13 mouse cellular contexts compared by ENCODE assay signal in genomic region chrX:36434993-36435392, GRCm38 (mm10). TPM values are rescaled to one million over a fixed set of nuclear protein-coding genes. Genes with fewer than 3 reads are reported as not detected.
A peak's percentile ranks its signal among the peaks of the same experiment; 100 is the strongest.
DNase-seq lines count a peak whose midpoint lies in the region; ATAC-seq and TF ChIP-seq lines count a peak whose summit lies in the region.
"Had no signal": no experiment of that assay in that cellular context is flagged by ENCODE, and none has a peak within 500 bp of the region (broad histone marks: within the 10 kb centered on the region; RNA-seq: fewer than 3 reads in every experiment).

No protein-coding gene starts in this region.

- POLR2A ChIA-PET in Patski (lab: Charles Lee), result no interaction called here

- H3K9ac ChIP-seq in hindbrain, postnatal 0 days (replicated peaks; ENCODE audit: low read length), result no peak overlapping the region
- H3K9ac ChIP-seq in hindbrain, embryonic 12.5 days, result no peak overlapping the region
- H3K9ac ChIP-seq: forebrain, embryonic 13.5 days had no signal

- ATAC-seq in hindbrain, postnatal 0 days, result no peak
- ATAC-seq in hindbrain, embryonic 12.5 days (ENCODE audit: low FRiP score), result no peak
- ATAC-seq in Patski, result no peak
- peak; percentile 55; the same call in 1 of the 2 replicates for ATAC-seq in megakaryocyte progenitor cell, adult 5-6 weeks (replicated peaks; ENCODE audit: poor library complexity)
- ATAC-seq: activated CD4-positive, CD25-positive, alpha-beta regulatory T cell, adult 4 months; forebrain, embryonic 13.5 days had no signal

- DNase-seq in hindbrain, postnatal 0 days (ENCODE audit: low spot score), result peak; percentile 60
- DNase-seq in retina, postnatal 1 day, result peak; percentile 3
- no peak for DNase-seq in retina, embryonic 14.5 days (ENCODE audit: low spot score)
- DNase-seq in Patski (ENCODE audit: low read depth, low spot score), result no peak
- no peak for DNase-seq in gastrocnemius, postnatal 10 days
- DNase-seq: cerebellum, adult 8-10 months; lung, postnatal 10 days had no signal

- no peaks in the 10 kb centered on the region for H3K9me3 ChIP-seq in hindbrain, postnatal 0 days (ENCODE audit: low read length)
- no peaks in the 10 kb centered on the region for H3K9me3 ChIP-seq in hindbrain, embryonic 12.5 days (replicated peaks)
- H3K9me3 ChIP-seq: forebrain, embryonic 13.5 days had no signal

- H3K4me3 ChIP-seq in hindbrain, postnatal 0 days (ENCODE audit: low read length), result no peak overlapping the region
- H3K4me3 ChIP-seq in hindbrain, embryonic 12.5 days, result no peak overlapping the region
- H3K4me3 ChIP-seq: forebrain, embryonic 13.5 days had no signal

- in situ Hi-C loops in Patski (cut with MboI; ENCODE audit: low pct_unique_long_range_greater_than_20kb), result no loop called here

- H3K27ac ChIP-seq in hindbrain, postnatal 0 days, result no peak overlapping the region
- H3K27ac ChIP-seq in hindbrain, embryonic 12.5 days, result no peak overlapping the region
- H3K27ac ChIP-seq: forebrain, embryonic 13.5 days had no signal

- no peaks in the 10 kb centered on the region for H3K4me1 ChIP-seq in hindbrain, postnatal 0 days (ENCODE audit: insufficient read depth, low read length)
- no peaks in the 10 kb centered on the region for H3K4me1 ChIP-seq in hindbrain, embryonic 12.5 days
- H3K4me1 ChIP-seq: forebrain, embryonic 13.5 days had no signal

- CTCF ChIA-PET in Patski (lab: Charles Lee), result no interaction called here

- no peaks in the 10 kb centered on the region for H3K27me3 ChIP-seq in hindbrain, postnatal 0 days (ENCODE audit: insufficient read depth, low read length)
- H3K27me3 ChIP-seq in hindbrain, embryonic 12.5 days, result no peaks in the 10 kb centered on the region
- peaks cover 42% of the 10 kb centered on the region for H3K27me3 ChIP-seq in Patski
- H3K27me3 ChIP-seq: forebrain, embryonic 13.5 days had no signal

- WGBS in hindbrain, postnatal 0 days, result 51% methylated on average over 6 of the region's 6 CpGs
- WGBS in hindbrain, embryonic 12.5 days, result 46% methylated on average over 6 of the region's 6 CpGs

- TF ChIP-seq CTCF in hindbrain, postnatal 0 days (IDR thresholded peaks at IDR 0.05; ENCODE audit: low read depth), result peak; percentile 60
- TF ChIP-seq CTCF in Patski (IDR thresholded peaks at IDR 0.05), result peak; percentile 24

- no peak overlapping the region for H3K4me2 ChIP-seq in hindbrain, postnatal 0 days (ENCODE audit: low read depth, low read length)
- no peak overlapping the region for H3K4me2 ChIP-seq in hindbrain, embryonic 12.5 days (replicated peaks)
- H3K4me2 ChIP-seq: forebrain, embryonic 13.5 days had no signal

- no peaks in the 10 kb centered on the region for H3K36me3 ChIP-seq in hindbrain, postnatal 0 days (ENCODE audit: insufficient read depth, low read length)
- H3K36me3 ChIP-seq in hindbrain, embryonic 12.5 days, result no peaks in the 10 kb centered on the region

RNA-seq across cellular contexts. Expression of gene Gm6268, which starts 33.9 kb away (rescaled TPM):
- total RNA-seq in hindbrain, postnatal 0 days (2014; rRNA removed), result not detected in 2 replicates
- polyA plus RNA-seq in hindbrain, postnatal 0 days (2015; fragmentation: Nextera tagmentation; extraction: Ambion mirVana), result not detected in 2 replicates
- polyA plus RNA-seq in hindbrain, embryonic 12.5 days (2016; fragmentation: Nextera tagmentation; extraction: Ambion mirVana), result not detected in 2 replicates
- polyA plus RNA-seq in Patski (2021), result not detected
- not detected in 2 replicates for total RNA-seq in megakaryocyte progenitor cell, adult 5-6 weeks (2015)
- total RNA-seq in megakaryocyte progenitor cell, adult 5-6 weeks (2017), result not detected in 2 replicates
- total RNA-seq in gastrocnemius, postnatal 10 days (2021), result not detected
- total RNA-seq: layer of hippocampus, adult 18-20 months had no signal
- polyA plus RNA-seq: activated CD4-positive, CD25-positive, alpha-beta regulatory T cell, adult 4 months; forebrain, embryonic 13.5 days; heart, embryonic 16.5 days had no signal

RNA-seq across cellular contexts. Expression of gene Gm14569, which starts 56.6 kb away (rescaled TPM):
- 1.9 TPM in 1 of 2 replicates, not detected in the other for total RNA-seq in hindbrain, postnatal 0 days (2014; rRNA removed)
- polyA plus RNA-seq in hindbrain, postnatal 0 days (2015; fragmentation: Nextera tagmentation; extraction: Ambion mirVana), result not detected in 2 replicates
- not detected in 2 replicates for polyA plus RNA-seq in hindbrain, embryonic 12.5 days (2016; fragmentation: Nextera tagmentation; extraction: Ambion mirVana)
- not detected for polyA plus RNA-seq in Patski (2021)
- total RNA-seq in megakaryocyte progenitor cell, adult 5-6 weeks (2015), result not detected in 2 replicates
- not detected in 2 replicates for total RNA-seq in megakaryocyte progenitor cell, adult 5-6 weeks (2017)
- not detected for total RNA-seq in gastrocnemius, postnatal 10 days (2021)
- polyA plus RNA-seq: activated CD4-positive, CD25-positive, alpha-beta regulatory T cell, adult 4 months; forebrain, embryonic 13.5 days; heart, embryonic 16.5 days had no signal

Comparison
In these comparisons a context has a peak if more than half of its experiments do, and no peak if none do; other contexts are left out.
1. DNase-seq: peak in hindbrain, postnatal 0 days (single experiment) and retina, postnatal 1 day (single experiment); none in retina, embryonic 14.5 days (single experiment), Patski (single experiment) and gastrocnemius, postnatal 10 days (single experiment).